Mouse (Mus musculus) olfactory bulb, adult 2 months (tissue): ENCODE results near the gene Lime1. TPM values are rescaled to one million over a fixed set of nuclear protein-coding genes. Genes with fewer than 3 reads are reported as not detected.

ENCODE experiments used
- H3K27ac ChIP-seq: fragments of 200-500 bp; 2 replicates; pipeline ENCODE4 v1.5.1; 2012; ENCODE audit warnings: low read depth, low read length; ENCODE audit not compliant: insufficient read depth
- H3K4me1 ChIP-seq: fragments of 200-500 bp; 2 replicates; pipeline ENCODE4 v1.6.1; 2012; ENCODE audit warnings: low read length; ENCODE audit not compliant: control insufficient read depth, insufficient read depth
- H3K4me3 ChIP-seq: fragments of 200-500 bp; 2 replicates; pipeline ENCODE4 v1.5.1; 2012; ENCODE audit warnings: mild to moderate bottlenecking, low read depth, low read length, moderate library complexity; ENCODE audit not compliant: insufficient read depth
- CTCF ChIP-seq: fragments of 200-500 bp; IDR thresholded peaks from 2 replicates; pipeline ENCODE4 v1.5.1; 2012; ENCODE audit warnings: low read depth, mild to moderate bottlenecking, low read length, moderate library complexity; ENCODE audit not compliant: insufficient read depth
- POLR2A ChIP-seq: fragments of 200-500 bp; IDR thresholded peaks from 2 replicates; pipeline ENCODE4 v1.6.1; 2012; ENCODE audit warnings: mild to moderate bottlenecking, low read depth, low read length, moderate library complexity; ENCODE audit not compliant: insufficient read depth
- WGBS: fragments of 180-500 bp; shearing (Covaris S2); methylation state at CpG from one replicate; pipeline ENCODE4 v1.1.7; 2018; 5-methylcytosine and 5-hydroxymethylcytosine counted together
- polyA plus RNA-seq: library from polyadenylated mRNA; stranded (reverse); fragments of >200 nt; gene quantifications from 2 replicates; pipeline ENCODE4 v1.2.4, GENCODE M21; 2012; ENCODE audit warnings: low replicate concordance; ENCODE audit not compliant: missing spikeins, insufficient read depth, insufficient read length

The Lime1 gene
- polyA plus RNA-seq, 1 experiment: not detected

- WGBS: 0% methylated on average over 20 of the region's 20 CpGs
- H3K4me1 ChIP-seq: peaks cover 3% of the 10 kb centered on the region; the same call in 1 of the 2 replicates
- H3K4me3 ChIP-seq: peak overlapping the region; percentile 74
- H3K27ac ChIP-seq: peak overlapping the region; percentile 80
- peak; percentile 6; the same call in 1 of the 2 replicates for TF ChIP-seq CTCF
- TF ChIP-seq POLR2A: no peak; the same call in 1 of the 2 replicates
Measured at GRCm38 (mm10) chr2:181365655-181366075, 14.2 kb upstream of the Lime1 start.

DNA sequence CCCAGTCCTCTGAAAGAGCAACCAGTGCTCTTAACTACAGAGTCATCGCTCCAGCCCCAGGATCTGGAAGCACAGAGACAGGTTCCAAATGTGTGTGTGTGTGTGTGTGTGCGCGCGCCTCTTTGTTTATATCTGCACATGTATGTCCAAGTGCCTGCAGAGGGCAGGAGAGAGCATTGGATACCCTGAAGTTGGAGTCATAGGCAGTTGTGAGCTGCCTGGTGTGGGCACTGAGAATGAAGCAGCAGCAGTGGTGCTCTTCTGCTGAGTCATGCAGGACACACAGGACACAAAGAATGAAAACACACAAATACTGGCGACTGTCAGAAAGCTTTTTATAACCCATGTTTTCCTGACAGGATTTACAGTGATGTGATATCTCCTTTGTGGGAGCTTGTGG is 9.9 kb upstream of the Lime1 start:
- 95% methylated on average over 5 of the region's 5 CpGs for WGBS
- TF ChIP-seq POLR2A (no peak), CTCF (no peak)
- no peaks in the 10 kb centered on the region for H3K4me1 ChIP-seq
- no peak overlapping the region for H3K27ac ChIP-seq
- no peak overlapping the region for H3K4me3 ChIP-seq

- TF ChIP-seq POLR2A: no peak
- no peak for TF ChIP-seq CTCF
- 93% methylated on average over 2 of the region's 2 CpGs for WGBS
- Histone ChIP-seq H3K4me3 (no peak overlapping the region), H3K27ac (no peak overlapping the region), H3K4me1 (no peaks in the 10 kb centered on the region)
Measured at GRCm38 (mm10) chr2:181375787-181376186, 4.1 kb upstream of the Lime1 start.

GRCm38 (mm10) chr2:181377230-181377629 is 2.6 kb upstream of the Lime1 start:
- Histone ChIP-seq H3K27ac (no peak overlapping the region), H3K4me3 (no peak overlapping the region), H3K4me1 (no peaks in the 10 kb centered on the region)
- WGBS: 79% methylated on average over 2 of the region's 2 CpGs
- TF ChIP-seq CTCF (no peak), POLR2A (no peak)

GRCm38 (mm10) chr2:181378701-181379100 is 1.2 kb upstream of the Lime1 start:
- Histone ChIP-seq H3K4me3 (no peak overlapping the region), H3K4me1 (no peaks in the 10 kb centered on the region), H3K27ac (no peak overlapping the region)
- 70% methylated on average over 5 of the region's 5 CpGs for WGBS
- TF ChIP-seq POLR2A: no peak
- no peak for TF ChIP-seq CTCF

DNA sequence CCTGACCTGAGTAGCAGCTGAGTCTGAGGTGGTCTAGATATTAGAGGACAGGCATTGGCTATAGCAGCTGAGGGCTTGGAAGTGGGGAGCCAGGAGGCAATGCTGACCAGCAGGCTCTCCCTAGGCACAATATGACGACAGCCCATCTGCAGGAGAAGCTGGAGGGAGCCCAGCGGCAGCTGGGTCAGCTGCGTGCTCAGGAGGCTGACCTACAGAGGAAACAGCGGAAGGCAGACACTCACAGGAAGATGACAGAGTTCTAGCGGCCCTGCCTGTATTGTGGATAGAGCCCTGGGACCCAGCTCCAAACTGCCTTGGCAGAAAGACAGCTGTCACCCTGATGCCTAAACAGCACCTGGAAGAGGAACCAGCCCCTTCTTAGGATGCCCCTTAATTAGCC is 373 bp downstream of the Lime1 start:
- Histone ChIP-seq H3K4me3 (no peak overlapping the region), H3K27ac (no peak overlapping the region), H3K4me1 (peaks cover 5% of the 10 kb centered on the region; the same call in 1 of the 2 replicates)
- WGBS: 86% methylated on average over 5 of the region's 5 CpGs
- no peak for TF ChIP-seq CTCF
- TF ChIP-seq POLR2A: no peak

DNA sequence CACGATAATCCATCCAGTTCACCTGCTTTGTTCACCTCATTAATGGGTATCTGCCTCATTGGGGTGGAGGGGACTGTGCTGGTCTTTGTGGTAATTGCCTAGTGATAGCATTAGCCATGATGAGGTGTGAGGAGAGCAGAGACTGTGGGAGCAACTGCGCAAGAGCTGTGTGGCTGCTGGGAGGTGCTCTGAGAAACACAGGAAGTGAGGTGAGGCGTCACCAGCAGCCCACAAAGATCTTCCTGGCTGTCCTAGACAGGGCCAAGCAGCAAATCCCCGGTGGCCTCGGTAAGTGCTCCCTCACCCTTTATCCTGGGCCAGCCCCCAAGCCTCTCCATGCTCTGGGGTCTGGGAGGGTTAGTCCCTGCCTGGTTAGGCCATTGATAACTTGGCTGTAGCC is 1.2 kb downstream of the Lime1 start:
- Histone ChIP-seq H3K4me1 (peaks cover 7% of the 10 kb centered on the region), H3K4me3 (no peak overlapping the region), H3K27ac (no peak overlapping the region)
- WGBS: 93% methylated on average over 5 of the region's 5 CpGs
- TF ChIP-seq CTCF (no peak), POLR2A (no peak)

DNA sequence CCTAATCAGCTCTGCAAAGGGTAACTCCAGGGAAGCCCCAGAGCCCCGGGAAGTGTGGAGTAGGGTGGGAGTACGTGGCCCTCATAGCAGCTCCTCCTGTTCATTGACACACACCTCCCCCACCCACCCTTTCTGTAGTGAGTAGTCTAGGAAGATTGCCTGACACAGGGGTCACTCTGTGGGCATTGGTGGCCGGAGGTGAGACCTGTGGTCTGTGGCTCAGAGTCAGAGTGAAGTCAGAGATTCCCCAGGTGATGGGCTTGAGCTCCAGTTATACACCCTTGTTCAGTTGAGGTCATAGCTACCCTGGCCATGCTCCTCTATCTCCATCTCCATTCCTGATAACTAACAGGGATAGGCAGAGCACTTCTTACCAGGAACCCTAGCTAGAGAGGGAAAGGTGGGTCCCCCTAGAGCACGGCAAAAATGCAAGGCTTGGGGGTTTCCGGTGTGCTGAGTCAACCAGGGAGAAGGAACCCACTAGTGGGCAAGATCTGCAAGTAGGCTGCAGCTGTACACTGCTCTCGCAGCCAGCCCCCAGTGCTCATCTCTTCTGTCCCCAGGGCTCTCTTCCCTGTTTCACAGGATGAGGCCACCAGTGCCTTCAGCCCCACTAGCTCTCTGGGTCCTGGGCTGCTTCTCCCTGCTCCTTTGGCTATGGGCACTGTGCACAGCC is 1.9 kb downstream of the Lime1 start:
- no peak overlapping the region for H3K4me3 ChIP-seq
- peaks cover 11% of the 10 kb centered on the region for H3K4me1 ChIP-seq
- H3K27ac ChIP-seq: no peak overlapping the region
- TF ChIP-seq CTCF (no peak), POLR2A (no peak)
- WGBS: 92% methylated on average over 6 of the region's 6 CpGs

- peaks cover 11% of the 10 kb centered on the region for H3K4me1 ChIP-seq
- H3K27ac ChIP-seq: no peak overlapping the region
- 86% methylated on average over 7 of the region's 7 CpGs for WGBS
- no peak overlapping the region for H3K4me3 ChIP-seq
- TF ChIP-seq CTCF (no peak), POLR2A (no peak)
Measured at GRCm38 (mm10) chr2:181384463-181384862, 4.6 kb downstream of the Lime1 start.
